Mouse (Mus musculus): Measurements from ENCODE around the gene Fam168b.

DNA sequence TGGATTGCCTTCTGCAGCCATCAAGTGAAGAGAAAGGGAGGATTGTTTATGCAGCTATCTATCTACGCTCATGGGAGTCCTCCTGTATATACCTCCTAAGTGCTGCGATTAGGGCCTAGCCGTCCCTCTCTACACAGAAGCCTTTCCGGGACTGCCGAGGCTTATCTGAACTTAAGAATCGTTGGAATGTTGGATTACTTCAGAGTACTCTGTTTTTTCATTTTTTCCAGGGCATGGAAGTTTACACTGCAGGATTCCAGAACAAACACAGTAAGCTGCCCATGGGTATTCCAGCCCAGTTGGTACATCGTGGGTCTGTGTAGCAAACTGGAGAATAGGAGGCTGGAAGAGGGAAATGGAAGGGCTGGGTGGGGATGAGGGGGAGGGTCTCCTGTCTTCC lies 21.4 kb upstream of the Fam168b start:
- TF ChIP-seq MYOD1 (IDR thresholded peaks at IDR 0.05; ENCODE audit: control insufficient read depth in 1 of 3, insufficient read length in 2 of 3, low read depth in 2 of 3) (no peak), POLR2A (IDR thresholded peaks at IDR 0.05; ENCODE audit: insufficient read length, low read depth) (no peak), CEBPB (IDR thresholded peaks at IDR 0.05; ENCODE audit: insufficient read depth, poor library complexity, severe bottlenecking) (no peak), USF1 (IDR thresholded peaks at IDR 0.05; ENCODE audit: low read depth) (no peak), TCF12 (IDR thresholded peaks at IDR 0.05; ENCODE audit: insufficient read depth, poor library complexity, severe bottlenecking) (no peak)

Data from myocyte (in vitro differentiated cells).